ENCODE assay signal across 7 mouse cellular contexts in genomic region chr17:71552901-71553300, GRCm38 (mm10). TPM values are rescaled to one million over a fixed set of nuclear protein-coding genes. Genes with fewer than 3 reads are reported as not detected.
DNase-seq lines count a peak whose midpoint lies in the region; ATAC-seq and TF ChIP-seq lines count a peak whose summit lies in the region.

No protein-coding gene starts in this region.

- no peaks in the 10 kb centered on the region for H3K9me3 ChIP-seq in forebrain, embryonic 11.5 days (ENCODE audit: control insufficient read depth, low read length)
- no peaks in the 10 kb centered on the region for H3K9me3 ChIP-seq in kidney, postnatal 0 days (replicated peaks; ENCODE audit: low read length)
- no peaks in the 10 kb centered on the region for H3K9me3 ChIP-seq in midbrain, postnatal 0 days (ENCODE audit: low read length)

- H3K9ac ChIP-seq in forebrain, embryonic 11.5 days (ENCODE audit: low read length), result no peak overlapping the region
- H3K9ac ChIP-seq in kidney, postnatal 0 days (ENCODE audit: low read depth, low read length), result no peak overlapping the region
- H3K9ac ChIP-seq in midbrain, postnatal 0 days (replicated peaks; ENCODE audit: low read length, poor library complexity, severe bottlenecking), result no peak overlapping the region

- 11% methylated on average over 11 of the region's 11 CpGs for WGBS in forebrain, embryonic 11.5 days
- WGBS in kidney, postnatal 0 days, result 12% methylated on average over 11 of the region's 11 CpGs
- 13% methylated on average over 11 of the region's 11 CpGs for WGBS in midbrain, postnatal 0 days

- peaks cover 7% of the 10 kb centered on the region for H3K27me3 ChIP-seq in forebrain, embryonic 11.5 days (ENCODE audit: control insufficient read depth, insufficient read depth, low read length)
- H3K27me3 ChIP-seq in kidney, postnatal 0 days (ENCODE audit: insufficient read depth, low read length), result no peaks in the 10 kb centered on the region
- H3K27me3 ChIP-seq in midbrain, postnatal 0 days (ENCODE audit: insufficient read depth, low read length), result no peaks in the 10 kb centered on the region

- peak overlapping the region; percentile 99; the same call in 1 of the 2 replicates for H3K4me2 ChIP-seq in forebrain, embryonic 11.5 days (ENCODE audit: low read depth, low read length, severe bottlenecking)
- H3K4me2 ChIP-seq in kidney, postnatal 0 days (ENCODE audit: low read length), result peak overlapping the region; percentile 100; the same call in 1 of the 2 replicates
- peak overlapping the region; percentile 93 for H3K4me2 ChIP-seq in midbrain, postnatal 0 days (ENCODE audit: low read depth, low read length, poor library complexity, severe bottlenecking)

- no peak for TF ChIP-seq CTCF in kidney, postnatal 0 days (IDR thresholded peaks at IDR 0.05; ENCODE audit: low read depth)
- TF ChIP-seq CTCF in midbrain, postnatal 0 days (IDR thresholded peaks at IDR 0.05), result no peak

- ATAC-seq in forebrain, embryonic 11.5 days (replicated peaks; ENCODE audit: low FRiP score), result no peak
- ATAC-seq in kidney, postnatal 0 days (replicated peaks; ENCODE audit: low FRiP score, low read depth), result no peak
- ATAC-seq in midbrain, postnatal 0 days (ENCODE audit: low FRiP score), result no peak

- peak; percentile 5 for DNase-seq in ovary, postnatal 14 days (ENCODE audit: low spot score)
- DNase-seq in ovary, postnatal 36 days (ENCODE audit: low spot score), result no peak
- no peak for DNase-seq in forebrain, embryonic 11.5 days (ENCODE audit: low spot score)
- DNase-seq in kidney, postnatal 0 days (ENCODE audit: low spot score), result peak; percentile 41
- DNase-seq in midbrain, postnatal 0 days (ENCODE audit: low spot score), result peak; percentile 2
- DNase-seq in T-cell, adult 2 months (ENCODE audit: low spot score), result no peak
- no peak for DNase-seq in layer of hippocampus, adult 9-10 months (ENCODE audit: low spot score)

- peak overlapping the region; percentile 64; the same call in 1 of the 2 replicates for H3K4me3 ChIP-seq in forebrain, embryonic 11.5 days (ENCODE audit: low read depth, low read length)
- no peak overlapping the region for H3K4me3 ChIP-seq in kidney, postnatal 0 days (replicated peaks; ENCODE audit: low read depth, low read length)
- peak overlapping the region; percentile 56; the same call in 1 of the 2 replicates for H3K4me3 ChIP-seq in midbrain, postnatal 0 days (ENCODE audit: low read depth, low read length)

- H3K36me3 ChIP-seq in forebrain, embryonic 11.5 days (ENCODE audit: control insufficient read depth, insufficient read depth, low read length), result no peaks in the 10 kb centered on the region
- H3K36me3 ChIP-seq in kidney, postnatal 0 days (ENCODE audit: insufficient read depth, low read length), result no peaks in the 10 kb centered on the region
- no peaks in the 10 kb centered on the region for H3K36me3 ChIP-seq in midbrain, postnatal 0 days (ENCODE audit: insufficient read depth, low read length)

- no peak overlapping the region for H3K27ac ChIP-seq in forebrain, embryonic 11.5 days (ENCODE audit: low read depth, low read length)
- H3K27ac ChIP-seq in kidney, postnatal 0 days, result no peak overlapping the region
- no peak overlapping the region for H3K27ac ChIP-seq in midbrain, postnatal 0 days (ENCODE audit: low read depth, low read length)

- H3K4me1 ChIP-seq in forebrain, embryonic 11.5 days (replicated peaks; ENCODE audit: control insufficient read depth, insufficient read depth, low read length), result peaks cover 4% of the 10 kb centered on the region; the same call in 1 of the 2 replicates
- H3K4me1 ChIP-seq in kidney, postnatal 0 days (replicated peaks; ENCODE audit: insufficient read depth, low read length), result 0 out of 2 replicates have a peak, but pooled peaks cover 3% of the 10 kb centered on the region
- H3K4me1 ChIP-seq in midbrain, postnatal 0 days (ENCODE audit: insufficient read depth, low read length), result no peaks in the 10 kb centered on the region

RNA-seq across cellular contexts. Expression of gene Spdya, which starts 1.0 kb away (rescaled TPM):
- 1.3 and 2.2 TPM in 2 replicates for polyA plus RNA-seq in forebrain, embryonic 11.5 days (2014; fragmentation: Nextera tagmentation; extraction: Ambion mirVana)
- 0.58 and 0.82 TPM in 2 replicates for polyA plus RNA-seq in kidney, postnatal 0 days (2015; fragmentation: Nextera tagmentation; extraction: Ambion mirVana)
- total RNA-seq in midbrain, postnatal 0 days (2014; rRNA removed), result 0.71 and 0.85 TPM in 2 replicates
- polyA plus RNA-seq in midbrain, postnatal 0 days (2015; fragmentation: Nextera tagmentation; extraction: Ambion mirVana), result 2.5 and 2.7 TPM in 2 replicates

RNA-seq across cellular contexts. Expression of gene Ndc80, which starts 26.2 kb away (rescaled TPM):
- 69.3 and 70.5 TPM in 2 replicates for polyA plus RNA-seq in forebrain, embryonic 11.5 days (2014; fragmentation: Nextera tagmentation; extraction: Ambion mirVana)
- 21.5 and 26.3 TPM in 2 replicates for polyA plus RNA-seq in kidney, postnatal 0 days (2015; fragmentation: Nextera tagmentation; extraction: Ambion mirVana)
- 0.44 and 0.80 TPM in 2 replicates for total RNA-seq in midbrain, postnatal 0 days (2014; rRNA removed)
- polyA plus RNA-seq in midbrain, postnatal 0 days (2015; fragmentation: Nextera tagmentation; extraction: Ambion mirVana), result 2.8 and 3.3 TPM in 2 replicates

Comparison
In these comparisons a context has a peak if more than half of its experiments do, and no peak if none do; other contexts are left out.
1. DNase-seq: peak in ovary, postnatal 14 days (single experiment), kidney, postnatal 0 days (single experiment) and midbrain, postnatal 0 days (single experiment); none in ovary, postnatal 36 days (single experiment), forebrain, embryonic 11.5 days (single experiment), T-cell, adult 2 months (single experiment) and layer of hippocampus, adult 9-10 months (single experiment).
2. Peak in every context shown above with its lines, with median percentiles within 50 percentile points of each other: H3K4me2 ChIP-seq.